Mouse (Mus musculus) ES-Bruce4 (cell line): ENCODE results near the gene Ccnd1.

Experiments
- CTCF ChIP-seq: IDR thresholded peaks from one replicate; pipeline ENCODE4 v1.8.1; 2011; ENCODE audit warnings: low read depth, low read length
- POLR2A ChIP-seq: IDR thresholded peaks from one replicate; pipeline ENCODE4 v1.8.1; 2011; ENCODE audit warnings: low read length; ENCODE audit not compliant: insufficient read depth

- TF ChIP-seq CTCF (no peak), POLR2A (no peak)
Observed at GRCm38 (mm10) chr7:144982358-144983110, 42.8 kb upstream of the Ccnd1 start.
